Mouse (Mus musculus): Measurements from ENCODE around the gene Selenop. TPM values are rescaled to one million over a fixed set of nuclear protein-coding genes. Genes with fewer than 3 reads are reported as not detected.

Gene Selenop
- polyA plus RNA-seq, 1 experiment, result 1,045 TPM

- H3K27ac ChIP-seq (replicated peaks; ENCODE audit: low read depth, low read length), result no peak overlapping the region
- H3K4me3 ChIP-seq (ENCODE audit: insufficient read depth, low read depth, low read length), result no peak overlapping the region
- H3K4me1 ChIP-seq (ENCODE audit: control insufficient read depth, insufficient read depth, insufficient read length, low read length), result no peaks in the 10 kb centered on the region
Observed at GRCm38 (mm10) chr15:3259025-3259424, 9.3 kb upstream of the Selenop start.

DNA sequence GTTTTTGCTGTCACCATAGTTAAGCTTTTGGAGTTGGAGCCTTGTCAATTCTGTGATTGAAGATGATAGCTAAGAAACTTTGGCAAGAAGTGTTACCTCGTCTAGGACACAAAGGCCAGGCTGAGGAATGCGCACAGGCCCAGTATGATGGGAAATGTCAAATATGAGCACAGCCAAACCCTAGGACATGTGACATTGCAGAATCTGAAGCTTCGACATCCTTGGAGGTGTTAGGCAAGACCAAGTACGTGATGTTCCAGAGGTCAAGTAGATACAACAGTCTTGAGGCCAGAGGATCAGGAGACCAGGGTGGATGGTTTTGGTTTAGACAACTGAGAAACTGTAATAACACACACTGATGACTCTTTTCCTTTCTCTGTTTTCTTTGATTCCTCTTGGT lies 8.0 kb upstream of the Selenop start:
- no peak overlapping the region for H3K4me3 ChIP-seq (ENCODE audit: insufficient read depth, low read depth, low read length)
- no peaks in the 10 kb centered on the region for H3K4me1 ChIP-seq (ENCODE audit: control insufficient read depth, insufficient read depth, insufficient read length, low read length)
- H3K27ac ChIP-seq (replicated peaks; ENCODE audit: low read depth, low read length), result no peak overlapping the region

GRCm38 (mm10) chr15:3262883-3263282 lies 5.5 kb upstream of the Selenop start:
- no peak overlapping the region for H3K4me3 ChIP-seq (ENCODE audit: insufficient read depth, low read depth, low read length)
- no peaks in the 10 kb centered on the region for H3K4me1 ChIP-seq (ENCODE audit: control insufficient read depth, insufficient read depth, insufficient read length, low read length)
- no peak overlapping the region for H3K27ac ChIP-seq (replicated peaks; ENCODE audit: low read depth, low read length)

- H3K4me3 ChIP-seq (ENCODE audit: insufficient read depth, low read depth, low read length), result no peak overlapping the region
Observed at GRCm38 (mm10) chr15:3264293-3264692, 4.1 kb upstream of the Selenop start.

GRCm38 (mm10) chr15:3264828-3265227 lies 3.5 kb upstream of the Selenop start:
- Histone ChIP-seq H3K4me3 (ENCODE audit: insufficient read depth, low read depth, low read length) (no peak overlapping the region), H3K4me1 (ENCODE audit: control insufficient read depth, insufficient read depth, insufficient read length, low read length) (peaks cover 4% of the 10 kb centered on the region; the same call in 1 of the 2 replicates), H3K27ac (replicated peaks; ENCODE audit: low read depth, low read length) (no peak overlapping the region)

More at GRCm38 (mm10) chr15:3264293-3264692, 4.1 kb upstream of the Selenop start:
- Histone ChIP-seq H3K4me1 (ENCODE audit: control insufficient read depth, insufficient read depth, insufficient read length, low read length) (no peaks in the 10 kb centered on the region), H3K27ac (replicated peaks; ENCODE audit: low read depth, low read length) (no peak overlapping the region)

DNA sequence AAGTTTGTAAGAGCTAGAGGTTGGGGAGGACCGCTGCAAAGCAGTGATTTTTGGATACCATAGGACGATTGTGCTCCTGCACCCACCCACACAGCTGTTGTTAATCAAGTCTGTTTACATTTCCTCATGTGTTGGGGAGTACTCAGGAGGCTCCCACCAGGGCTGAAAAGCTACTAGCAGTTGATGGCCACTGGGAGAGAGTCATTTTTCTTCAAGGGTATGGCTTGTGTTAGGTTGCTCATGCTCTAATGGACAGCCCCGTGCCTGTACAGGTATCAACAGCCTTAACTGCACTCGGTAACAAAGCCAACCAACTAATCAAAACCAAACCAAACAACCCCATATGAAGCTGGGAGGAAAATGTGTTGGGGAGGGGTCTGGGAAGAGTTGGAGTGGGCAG lies 1.1 kb downstream of the Selenop start:
- Histone ChIP-seq H3K4me3 (ENCODE audit: insufficient read depth, low read depth, low read length) (no peak overlapping the region), H3K4me1 (ENCODE audit: control insufficient read depth, insufficient read depth, insufficient read length, low read length) (peaks cover 15% of the 10 kb centered on the region), H3K27ac (replicated peaks; ENCODE audit: low read depth, low read length) (peak overlapping the region; percentile 100)

- peaks cover 15% of the 10 kb centered on the region for H3K4me1 ChIP-seq (ENCODE audit: control insufficient read depth, insufficient read depth, insufficient read length, low read length)
- H3K27ac ChIP-seq (replicated peaks; ENCODE audit: low read depth, low read length), result peak overlapping the region; percentile 100
- H3K4me3 ChIP-seq (ENCODE audit: insufficient read depth, low read depth, low read length), result peak overlapping the region; percentile 37
Observed at GRCm38 (mm10) chr15:3269996-3270645, 1.8 kb downstream of the Selenop start.

DNA sequence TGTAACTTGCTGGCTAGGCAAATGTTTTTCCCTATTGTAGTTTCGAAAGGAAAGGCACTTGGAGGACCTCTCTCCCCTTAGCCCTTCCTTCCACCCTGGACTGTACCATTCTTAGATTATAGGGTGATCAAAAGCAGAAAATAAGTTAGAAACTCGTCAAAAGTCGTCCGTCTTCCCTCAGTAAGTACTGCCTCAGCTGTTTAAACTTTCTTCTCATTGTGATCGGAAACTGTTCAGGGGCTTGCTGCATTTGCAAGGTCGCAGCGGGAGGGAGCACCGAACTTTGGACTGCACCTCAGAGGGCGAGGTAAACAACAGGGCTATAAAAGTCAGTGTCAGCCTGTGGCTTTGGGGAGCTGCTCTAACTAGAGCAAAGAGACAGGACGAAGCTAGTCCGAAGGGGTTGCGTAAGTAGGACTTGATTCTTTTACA lies 2.3 kb downstream of the Selenop start:
- peak overlapping the region; percentile 60 for H3K4me3 ChIP-seq (ENCODE audit: insufficient read depth, low read depth, low read length)
- peaks cover 15% of the 10 kb centered on the region for H3K4me1 ChIP-seq (ENCODE audit: control insufficient read depth, insufficient read depth, insufficient read length, low read length)
- H3K27ac ChIP-seq (replicated peaks; ENCODE audit: low read depth, low read length), result peak overlapping the region; percentile 100

DNA sequence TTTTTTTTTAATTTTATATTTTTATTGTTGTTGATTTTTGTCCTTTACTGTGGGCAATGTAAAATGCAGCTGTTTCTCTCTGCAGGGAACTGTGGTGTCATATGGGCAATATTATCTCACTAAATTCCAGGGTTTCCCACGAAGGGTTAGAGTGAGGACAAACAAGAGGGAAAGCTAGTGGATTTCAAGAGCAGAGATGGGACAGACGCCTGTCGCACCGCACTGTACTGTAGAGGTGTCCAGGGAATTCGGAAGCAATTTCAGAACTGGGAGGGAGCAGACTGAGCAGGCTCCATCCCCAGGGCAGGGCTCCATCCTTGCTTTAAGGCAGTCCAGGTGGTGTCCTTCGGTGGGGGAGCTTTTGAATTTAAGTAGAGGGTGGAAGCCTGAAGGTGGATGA lies 2.9 kb downstream of the Selenop start:
- H3K27ac ChIP-seq (replicated peaks; ENCODE audit: low read depth, low read length), result peak overlapping the region; percentile 79
- H3K4me1 ChIP-seq (ENCODE audit: control insufficient read depth, insufficient read depth, insufficient read length, low read length), result peaks cover 15% of the 10 kb centered on the region
- peak overlapping the region; percentile 78 for H3K4me3 ChIP-seq (ENCODE audit: insufficient read depth, low read depth, low read length)

DNA sequence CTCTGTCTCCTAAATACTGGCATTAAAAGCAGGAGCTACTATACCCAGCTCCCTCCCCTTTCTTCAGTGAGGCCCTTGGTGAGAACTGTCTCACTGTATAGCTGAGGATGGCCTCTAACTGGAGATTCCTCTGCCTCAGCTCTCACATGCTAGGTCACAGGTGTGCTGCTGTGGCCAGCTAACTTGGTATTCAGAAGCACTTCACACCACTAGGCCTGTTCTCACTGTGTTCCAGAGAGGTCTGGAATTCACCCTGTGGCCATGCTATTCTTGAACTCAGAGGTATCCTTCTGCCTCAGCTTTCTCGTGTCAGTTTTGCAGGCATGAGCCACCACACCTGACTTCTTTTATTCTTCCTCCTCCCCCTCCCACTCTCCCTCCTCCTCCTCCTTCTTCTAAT lies 4.8 kb downstream of the Selenop start:
- Histone ChIP-seq H3K27ac (replicated peaks; ENCODE audit: low read depth, low read length) (peak overlapping the region; percentile 36), H3K4me3 (ENCODE audit: insufficient read depth, low read depth, low read length) (peak overlapping the region; percentile 58)

GRCm38 (mm10) chr15:3277391-3277790 lies 9.0 kb downstream of the Selenop start:
- H3K27ac ChIP-seq (replicated peaks; ENCODE audit: low read depth, low read length), result no peak overlapping the region
- no peak overlapping the region for H3K4me3 ChIP-seq (ENCODE audit: insufficient read depth, low read depth, low read length)
- H3K4me1 ChIP-seq (ENCODE audit: control insufficient read depth, insufficient read depth, insufficient read length, low read length), result peaks cover 8% of the 10 kb centered on the region

More for the DNA sequence above, 4.8 kb downstream of the Selenop start:
- H3K4me1 ChIP-seq (ENCODE audit: control insufficient read depth, insufficient read depth, insufficient read length, low read length), result peaks cover 15% of the 10 kb centered on the region

GRCm38 (mm10) chr15:3279242-3279641 lies 10.9 kb downstream of the Selenop start:
- Histone ChIP-seq H3K4me3 (ENCODE audit: insufficient read depth, low read depth, low read length) (no peak overlapping the region), H3K27ac (replicated peaks; ENCODE audit: low read depth, low read length) (no peak overlapping the region), H3K4me1 (ENCODE audit: control insufficient read depth, insufficient read depth, insufficient read length, low read length) (no peaks in the 10 kb centered on the region)

DNA sequence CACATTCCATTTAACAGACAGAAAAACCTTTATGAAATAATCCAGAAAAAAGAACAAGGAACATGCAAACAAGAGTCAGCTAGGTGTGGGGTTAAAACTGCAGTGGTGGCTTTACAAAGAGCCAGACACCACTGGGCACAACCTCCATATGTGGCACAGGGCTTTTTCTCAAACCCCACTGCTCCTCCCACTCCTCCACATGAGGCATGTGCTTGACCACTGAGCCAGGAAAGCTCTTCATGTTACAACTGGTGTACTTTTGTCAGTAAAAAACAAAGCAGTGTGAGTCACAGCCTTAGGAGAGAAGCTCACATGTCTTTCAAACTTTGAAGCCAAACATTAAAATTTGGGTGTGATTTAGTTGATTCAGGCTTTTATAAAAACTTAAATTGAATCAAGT lies 12.9 kb downstream of the Selenop start:
- H3K4me1 ChIP-seq (ENCODE audit: control insufficient read depth, insufficient read depth, insufficient read length, low read length), result no peaks in the 10 kb centered on the region
- H3K4me3 ChIP-seq (ENCODE audit: insufficient read depth, low read depth, low read length), result no peak overlapping the region
- H3K27ac ChIP-seq (replicated peaks; ENCODE audit: low read depth, low read length), result no peak overlapping the region

DNA sequence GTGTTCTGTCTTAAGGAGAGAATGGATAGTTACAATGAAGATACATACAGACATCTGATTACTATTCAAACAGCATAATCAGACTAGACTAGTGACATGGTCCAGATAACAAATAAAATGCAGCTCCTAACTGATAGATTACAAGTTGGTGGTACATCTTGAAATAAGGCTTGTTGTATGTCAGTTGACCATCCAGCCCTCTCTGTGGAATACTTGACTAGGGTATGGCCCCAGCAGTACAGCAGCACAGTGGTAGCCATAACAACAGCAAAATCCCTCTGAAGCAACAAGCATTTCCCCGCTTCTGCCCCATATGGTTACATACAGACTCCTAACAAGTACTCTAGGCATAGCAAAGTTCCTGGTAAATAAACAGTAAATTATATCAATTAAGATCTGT lies 13.4 kb downstream of the Selenop start:
- Histone ChIP-seq H3K4me1 (ENCODE audit: control insufficient read depth, insufficient read depth, insufficient read length, low read length) (no peaks in the 10 kb centered on the region), H3K27ac (replicated peaks; ENCODE audit: low read depth, low read length) (no peak overlapping the region), H3K4me3 (ENCODE audit: insufficient read depth, low read depth, low read length) (no peak overlapping the region)

GRCm38 (mm10) chr15:3286032-3286431 lies 17.7 kb downstream of the Selenop start:
- H3K4me1 ChIP-seq (ENCODE audit: control insufficient read depth, insufficient read depth, insufficient read length, low read length), result no peaks in the 10 kb centered on the region
- no peak overlapping the region for H3K4me3 ChIP-seq (ENCODE audit: insufficient read depth, low read depth, low read length)
- no peak overlapping the region for H3K27ac ChIP-seq (replicated peaks; ENCODE audit: low read depth, low read length)

DNA sequence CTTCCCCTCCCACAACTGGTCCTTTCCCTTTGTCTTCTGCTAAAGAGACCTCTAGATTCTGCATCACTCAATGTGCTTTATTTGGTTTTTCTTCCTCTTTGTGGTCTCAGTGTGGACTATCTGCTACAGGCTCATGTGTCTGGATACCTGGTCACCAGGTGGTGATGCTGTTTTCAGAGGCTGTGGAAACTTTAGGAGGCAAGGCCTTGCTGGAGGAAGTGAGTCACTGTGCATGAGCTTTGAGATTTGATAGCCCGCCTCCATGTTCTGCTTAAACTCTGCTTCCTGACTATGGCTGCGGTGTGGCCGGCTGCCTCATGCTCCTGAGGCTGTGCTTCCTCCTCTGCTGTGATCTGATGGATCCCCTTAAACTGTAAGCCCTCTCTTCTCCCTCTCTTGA lies 22.1 kb downstream of the Selenop start:
- Histone ChIP-seq H3K4me1 (ENCODE audit: control insufficient read depth, insufficient read depth, insufficient read length, low read length) (no peaks in the 10 kb centered on the region), H3K27ac (replicated peaks; ENCODE audit: low read depth, low read length) (no peak overlapping the region), H3K4me3 (ENCODE audit: insufficient read depth, low read depth, low read length) (no peak overlapping the region)

Measured in brown adipose tissue, adult 24 weeks (tissue).